ENCODE assay signal across 8 mouse cellular contexts in genomic region chr4:43114946-43115345, GRCm38 (mm10). TPM values are rescaled to one million over a fixed set of nuclear protein-coding genes. Genes with fewer than 3 reads are reported as not detected.
DNase-seq lines count a peak whose midpoint lies in the region; ATAC-seq and TF ChIP-seq lines count a peak whose summit lies in the region.

No protein-coding gene starts in this region.

- no peaks in the 10 kb centered on the region for H3K27me3 ChIP-seq in forebrain, embryonic 11.5 days (ENCODE audit: control insufficient read depth, insufficient read depth, low read length)
- H3K27me3 ChIP-seq in forebrain, embryonic 15.5 days = no peaks in the 10 kb centered on the region
- no peaks in the 10 kb centered on the region for H3K27me3 ChIP-seq in lung, embryonic 14.5 days (ENCODE audit: insufficient read depth, low read length)

- 26% methylated on average over 2 of the region's 2 CpGs for WGBS in forebrain, embryonic 11.5 days
- WGBS in forebrain, embryonic 15.5 days = 31% methylated on average over 2 of the region's 2 CpGs
- 25% methylated on average over 2 of the region's 2 CpGs for WGBS in large intestine, adult 2 months
- WGBS in lung, embryonic 14.5 days = 16% methylated on average over 2 of the region's 2 CpGs

- no peaks in the 10 kb centered on the region for H3K4me1 ChIP-seq in forebrain, embryonic 11.5 days (replicated peaks; ENCODE audit: control insufficient read depth, insufficient read depth, low read length)
- H3K4me1 ChIP-seq in forebrain, embryonic 15.5 days = no peaks in the 10 kb centered on the region
- no peaks in the 10 kb centered on the region for H3K4me1 ChIP-seq in lung, embryonic 14.5 days (ENCODE audit: insufficient read depth)

- no peak overlapping the region for H3K27ac ChIP-seq in forebrain, embryonic 11.5 days (ENCODE audit: low read depth, low read length)
- no peak overlapping the region for H3K27ac ChIP-seq in forebrain, embryonic 15.5 days (replicated peaks)
- H3K27ac ChIP-seq in lung, embryonic 14.5 days (ENCODE audit: low read depth) = no peak overlapping the region

- H3K4me3 ChIP-seq in forebrain, embryonic 11.5 days (ENCODE audit: low read depth, low read length) = no peak overlapping the region
- H3K4me3 ChIP-seq in forebrain, embryonic 15.5 days = no peak overlapping the region
- no peak overlapping the region for H3K4me3 ChIP-seq in lung, embryonic 14.5 days (ENCODE audit: low read depth, low read length)

- no peak overlapping the region for H3K9ac ChIP-seq in forebrain, embryonic 11.5 days (ENCODE audit: low read length)
- H3K9ac ChIP-seq in forebrain, embryonic 15.5 days (replicated peaks) = no peak overlapping the region
- no peak overlapping the region for H3K9ac ChIP-seq in lung, embryonic 14.5 days

- TF ChIP-seq CTCF in brain, embryonic 14.5 days (IDR thresholded peaks at IDR 0.05; ENCODE audit: borderline replicate concordance, extremely low read depth, insufficient read depth, insufficient read length) = peak; percentile 65; the same call in 1 of the 2 replicates
- TF ChIP-seq CTCF in lung, embryonic 14.5 days (IDR thresholded peaks at IDR 0.05; ENCODE audit: low read depth) = peak; percentile 69

- H3K36me3 ChIP-seq in forebrain, embryonic 11.5 days (ENCODE audit: control insufficient read depth, insufficient read depth, low read length) = no peaks in the 10 kb centered on the region
- no peaks in the 10 kb centered on the region for H3K36me3 ChIP-seq in forebrain, embryonic 15.5 days
- no peaks in the 10 kb centered on the region for H3K36me3 ChIP-seq in lung, embryonic 14.5 days (ENCODE audit: insufficient read depth)

- H3K4me2 ChIP-seq in forebrain, embryonic 11.5 days (ENCODE audit: low read depth, low read length, severe bottlenecking) = no peak overlapping the region
- H3K4me2 ChIP-seq in forebrain, embryonic 15.5 days (replicated peaks) = no peak overlapping the region
- no peak overlapping the region for H3K4me2 ChIP-seq in lung, embryonic 14.5 days

- H3K9me3 ChIP-seq in forebrain, embryonic 11.5 days (ENCODE audit: control insufficient read depth, low read length) = no peaks in the 10 kb centered on the region
- H3K9me3 ChIP-seq in forebrain, embryonic 15.5 days = no peaks in the 10 kb centered on the region
- no peaks in the 10 kb centered on the region for H3K9me3 ChIP-seq in lung, embryonic 14.5 days (ENCODE audit: low read depth, low read length)

- no peak for TF ChIP-seq POLR2A in brain, embryonic 14.5 days (IDR thresholded peaks at IDR 0.05; ENCODE audit: borderline replicate concordance, extremely low read depth, insufficient read depth, insufficient read length, poor library complexity, severe bottlenecking)

- no peak for ATAC-seq in forebrain, embryonic 11.5 days (replicated peaks; ENCODE audit: low FRiP score)
- no peak for ATAC-seq in forebrain, embryonic 15.5 days (replicated peaks)
- no peak for ATAC-seq in lung, embryonic 14.5 days (ENCODE audit: insufficient read depth)

- peak; percentile 54 for DNase-seq in forebrain, embryonic 11.5 days (ENCODE audit: low spot score)
- peak; percentile 79 for DNase-seq in 3T3-L1 (ENCODE audit: low read depth, low spot score)
- peak; percentile 81 for DNase-seq in brain, embryonic 14.5 days (ENCODE audit: low read depth)
- DNase-seq in forelimb bud, embryonic 11.5 days (ENCODE audit: low read depth, low spot score) = peak; percentile 20
- DNase-seq in large intestine, adult 2 months (ENCODE audit: low read depth, low spot score) = peak; percentile 37
- peak; percentile 77 for DNase-seq in lung, embryonic 14.5 days
- DNase-seq in skeletal muscle tissue, adult 2 months (ENCODE audit: low read depth, low spot score) = peak; percentile 2

RNA-seq across cellular contexts. Expression of gene Unc13b, which starts 56.2 kb away (rescaled TPM):
- 22.9 and 23.0 TPM in 2 replicates for polyA plus RNA-seq in forebrain, embryonic 11.5 days (2014; fragmentation: Nextera tagmentation; extraction: Ambion mirVana)
- polyA plus RNA-seq in forebrain, embryonic 15.5 days (2015; fragmentation: Nextera tagmentation; extraction: Ambion mirVana) = 17.9 and 18.7 TPM in 2 replicates
- polyA plus RNA-seq in brain, embryonic 14.5 days (2012; rRNA removed) = 51.3 and 65.5 TPM in 2 replicates
- polyA plus RNA-seq in large intestine, adult 2 months (2012; rRNA removed) = 7.7 and 12.5 TPM in 2 replicates
- polyA plus RNA-seq in lung, embryonic 14.5 days (2014; fragmentation: Nextera tagmentation; extraction: Ambion mirVana) = 7.6 and 8.2 TPM in 2 replicates

Comparison
In these comparisons a context has a peak if more than half of its experiments do, and no peak if none do; other contexts are left out.
1. DNase-seq: peak in every context shown above with its lines; median percentile 81 in brain, embryonic 14.5 days; 79 in 3T3-L1; 77 in lung, embryonic 14.5 days; 54 in forebrain, embryonic 11.5 days; 37 in large intestine, adult 2 months; 20 in forelimb bud, embryonic 11.5 days; 2 in skeletal muscle tissue, adult 2 months.